Mouse (Mus musculus) lung, adult 2 months (tissue): Measurements from ENCODE around the gene Stt3a. TPM values are rescaled to one million over a fixed set of nuclear protein-coding genes. Genes with fewer than 3 reads are reported as not detected.

Source experiments
- DNase-seq: peaks from one replicate; pipeline ENCODE4 v3.0.0; 2022
- H3K4me1 ChIP-seq: fragments of 200-500 bp; 2 replicates; pipeline ENCODE4 v1.6.1; 2011; ENCODE audit warnings: low read length; ENCODE audit not compliant: control insufficient read depth, insufficient read depth
- H3K4me3 ChIP-seq: fragments of 200-500 bp; replicated peaks from 2 replicates; pipeline ENCODE3; 2011; ENCODE audit warnings: low read depth, mild to moderate bottlenecking, control low read depth, low read length; ENCODE audit errors: extremely low read depth
- CTCF ChIP-seq: fragments of 200-500 bp; IDR thresholded peaks from 2 replicates; pipeline ENCODE4 v1.5.1; 2011; ENCODE audit warnings: mild to moderate bottlenecking, low read length, control low read depth; ENCODE audit not compliant: insufficient read depth
- POLR2A ChIP-seq: fragments of 200-500 bp; IDR thresholded peaks from 2 replicates; pipeline ENCODE4 v1.6.1; 2011; ENCODE audit warnings: low read depth, mild to moderate bottlenecking, control low read depth, low read length, borderline replicate concordance; ENCODE audit errors: extremely low read depth
- WGBS: fragments of 180-500 bp; shearing (Covaris S2); methylation state at CpG from one replicate; pipeline ENCODE4 v1.1.7; 2018; 5-methylcytosine and 5-hydroxymethylcytosine counted together
- polyA plus RNA-seq: library from polyadenylated mRNA; depleted of rRNA; stranded (reverse); fragments of >200 nt; gene quantifications from 2 replicates; pipeline ENCODE4 v1.2.3, GENCODE M21; 2012; rRNA removed

The Stt3a gene
- polyA plus RNA-seq: 161 and 254 TPM in 2 replicates

GRCm38 (mm10) chr9:36767203-36768143 lies at the start of gene Stt3a:
Gene Stt3a (minus strand): TSS chr9:36767679.
- DNase-seq: peak; percentile 98
- H3K4me1 ChIP-seq: peaks cover 2% of the 10 kb centered on the region; the same call in 1 of the 2 replicates
- H3K4me3 ChIP-seq: peak within 1 kb of the TSS; percentile 78
- WGBS: under 1% methylated on average over 60 of the region's 60 CpGs
- no peak for TF ChIP-seq CTCF
- TF ChIP-seq POLR2A: peak; percentile 87; the same call in 1 of the 2 replicates

- WGBS: 58% methylated on average over 3 of the region's 3 CpGs
- TF ChIP-seq POLR2A (no peak), CTCF (no peak)
- no peak for DNase-seq
- H3K4me1 ChIP-seq: no peaks in the 10 kb centered on the region
- no peak overlapping the region for H3K4me3 ChIP-seq
Observed at GRCm38 (mm10) chr9:36814486-36814885, 47.0 kb upstream of the Stt3a start.

- Histone ChIP-seq H3K4me3 (no peak overlapping the region), H3K4me1 (no peaks in the 10 kb centered on the region)
- 62% methylated on average over 5 of the region's 5 CpGs for WGBS
- TF ChIP-seq POLR2A (no peak), CTCF (no peak)
- DNase-seq: no peak
Observed at GRCm38 (mm10) chr9:36808126-36808785, 40.8 kb upstream of the Stt3a start.

GRCm38 (mm10) chr9:36805256-36805975 lies 37.9 kb upstream of the Stt3a start:
- no peak for TF ChIP-seq POLR2A
- no peak for TF ChIP-seq CTCF
- no peak for DNase-seq
- Histone ChIP-seq H3K4me3 (no peak overlapping the region), H3K4me1 (no peaks in the 10 kb centered on the region)
- WGBS: 90% methylated on average over 3 of the region's 3 CpGs

- Histone ChIP-seq H3K4me1 (no peaks in the 10 kb centered on the region), H3K4me3 (no peak overlapping the region)
- TF ChIP-seq CTCF (no peak), POLR2A (no peak)
- 68% methylated on average over 3 of the region's 3 CpGs for WGBS
- DNase-seq: no peak
Observed at GRCm38 (mm10) chr9:36803926-36804325, 36.4 kb upstream of the Stt3a start.

- no peak overlapping the region for H3K4me3 ChIP-seq
- no peaks in the 10 kb centered on the region for H3K4me1 ChIP-seq
- TF ChIP-seq POLR2A (no peak), CTCF (no peak)
- DNase-seq: no peak
- 70% methylated on average over 6 of the region's 6 CpGs for WGBS
Observed at GRCm38 (mm10) chr9:36803386-36803785, 35.9 kb upstream of the Stt3a start.

GRCm38 (mm10) chr9:36802951-36803350 lies 35.5 kb upstream of the Stt3a start:
- TF ChIP-seq CTCF: no peak
- Histone ChIP-seq H3K4me1 (no peaks in the 10 kb centered on the region), H3K4me3 (no peak overlapping the region)
- 87% methylated on average over 3 of the region's 3 CpGs for WGBS
- DNase-seq: no peak

GRCm38 (mm10) chr9:36801961-36802360 lies 34.5 kb upstream of the Stt3a start:
- 83% methylated on average over 2 of the region's 2 CpGs for WGBS
- Histone ChIP-seq H3K4me3 (no peak overlapping the region), H3K4me1 (no peaks in the 10 kb centered on the region)
- no peak for DNase-seq
- TF ChIP-seq POLR2A (no peak), CTCF (no peak)
